Mouse (Mus musculus) heart, postnatal 0 days (tissue): ENCODE data around the gene Tnfrsf18.

Experiments
- CTCF ChIP-seq: IDR thresholded peaks from 2 replicates; pipeline ENCODE4 v1.5.1; 2016; ENCODE audit warnings: antibody characterized with exemption, control low read depth, low read depth
- EP300 ChIP-seq: IDR thresholded peaks from 2 replicates; pipeline ENCODE4 v1.6.1; 2016; ENCODE audit warnings: antibody characterized with exemption, low read depth

DNA sequence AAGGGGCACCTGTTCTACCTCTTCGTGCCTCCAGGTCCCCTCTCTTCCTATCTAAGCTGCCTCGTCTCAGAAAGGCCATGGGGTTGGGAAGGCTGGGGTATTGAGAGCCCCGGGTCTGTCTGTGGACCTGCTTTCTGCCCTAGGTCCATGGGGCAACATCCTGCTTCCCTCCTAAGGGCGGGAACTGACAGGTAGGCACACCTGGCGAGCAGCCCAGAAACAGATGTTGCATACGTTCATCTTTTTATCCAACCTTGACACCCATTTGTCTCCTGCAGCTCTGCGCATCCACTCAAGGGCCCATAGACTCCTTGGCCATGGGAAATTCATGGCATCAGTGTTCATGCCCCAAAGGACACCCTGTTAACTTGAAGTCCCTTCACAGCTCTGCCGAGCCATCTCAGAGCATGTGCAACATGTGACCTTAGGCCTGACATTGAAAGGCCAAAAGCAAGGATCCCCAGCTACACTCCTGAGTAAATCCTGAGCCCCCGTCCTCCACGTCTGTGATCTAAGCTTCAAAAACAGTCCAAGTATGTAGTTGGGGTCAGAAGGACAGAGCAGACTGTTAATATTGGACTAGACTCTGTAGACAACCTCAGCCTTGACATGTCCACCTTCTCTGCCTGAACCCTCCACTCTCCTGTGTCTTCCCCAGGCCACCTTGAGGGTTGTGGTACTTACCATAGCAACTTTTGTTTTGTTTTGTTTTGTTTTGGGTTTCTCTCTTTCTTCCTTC lies 39.4 kb downstream of the Tnfrsf18 start:
- TF ChIP-seq CTCF, result no peak
- TF ChIP-seq EP300, result no peak
